Mouse (Mus musculus): Measurements from ENCODE around the gene Olfr822.
"Not testable (repeated sequence)": the region's sequence is repeated elsewhere in the genome, so short reads cannot be mapped to it uniquely, and the experiment has no call there.

Olfr822 gene

DNA sequence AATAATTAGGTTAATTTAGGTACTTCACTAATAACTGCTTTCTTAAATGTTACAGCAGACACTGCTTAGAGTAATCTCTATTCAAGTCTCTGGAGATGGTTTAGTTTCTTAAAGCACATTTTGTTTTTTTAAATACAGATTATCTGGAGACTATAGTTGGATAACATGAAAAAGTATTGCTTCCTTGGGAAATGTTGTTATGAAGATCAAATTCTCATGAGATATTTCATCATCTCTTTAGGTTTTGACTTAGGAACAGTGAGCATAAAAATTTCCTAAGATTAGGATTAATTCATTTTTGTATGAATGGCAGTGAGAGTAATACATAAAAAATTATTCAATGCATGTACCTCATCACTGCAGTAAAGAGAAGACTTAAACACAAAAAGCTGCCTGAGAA is at the start of gene Olfr822:
TSS of gene Olfr822 (plus strand) at position 301 of the 400 bp plus-strand sequence.
- no peak for DNase-seq

DNA sequence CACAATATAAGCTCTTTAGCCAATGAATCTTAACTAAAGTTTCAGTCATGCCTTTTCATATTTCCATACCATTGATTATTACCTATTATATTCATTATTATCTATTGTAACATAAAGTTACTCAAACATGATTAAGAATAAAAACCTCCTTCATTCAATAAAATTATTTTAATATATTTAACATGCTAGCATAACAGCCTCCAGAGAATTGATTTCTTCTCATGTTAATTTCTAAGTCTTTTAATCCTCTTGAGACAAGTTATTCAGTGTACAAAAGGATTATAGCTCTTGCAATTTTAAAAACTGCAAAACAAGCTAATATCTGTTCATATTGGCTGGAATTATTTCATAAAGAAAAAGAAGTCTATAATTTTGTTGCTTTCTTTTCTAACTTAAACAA is 41.0 kb upstream of the Olfr822 start, which contains the start of gene Olfr821:
TSS of gene Olfr821 (plus strand) at position 301 of the 400 bp plus-strand sequence.
- DNase-seq, result no peak

DNA sequence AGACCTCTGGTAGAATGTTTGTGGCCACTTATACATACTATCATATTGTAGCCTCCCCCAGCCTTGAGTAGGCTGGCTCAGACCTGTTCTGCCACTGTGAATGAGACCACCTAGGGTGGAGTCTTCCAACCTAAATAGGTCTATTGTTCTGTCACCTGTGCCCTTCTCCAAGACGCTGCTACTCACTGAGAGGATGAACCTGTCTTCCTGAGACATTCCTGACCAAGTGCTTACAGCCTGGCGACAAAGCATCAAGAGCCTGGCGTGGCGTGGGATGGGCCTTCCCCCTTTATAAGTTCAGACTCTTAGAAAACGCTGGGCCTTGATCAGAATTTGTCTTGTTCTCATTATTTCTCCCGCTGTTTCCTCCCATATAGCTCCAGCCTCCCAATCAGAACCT is 33.9 kb upstream of the Olfr822 start:
- no peak for DNase-seq

DNA sequence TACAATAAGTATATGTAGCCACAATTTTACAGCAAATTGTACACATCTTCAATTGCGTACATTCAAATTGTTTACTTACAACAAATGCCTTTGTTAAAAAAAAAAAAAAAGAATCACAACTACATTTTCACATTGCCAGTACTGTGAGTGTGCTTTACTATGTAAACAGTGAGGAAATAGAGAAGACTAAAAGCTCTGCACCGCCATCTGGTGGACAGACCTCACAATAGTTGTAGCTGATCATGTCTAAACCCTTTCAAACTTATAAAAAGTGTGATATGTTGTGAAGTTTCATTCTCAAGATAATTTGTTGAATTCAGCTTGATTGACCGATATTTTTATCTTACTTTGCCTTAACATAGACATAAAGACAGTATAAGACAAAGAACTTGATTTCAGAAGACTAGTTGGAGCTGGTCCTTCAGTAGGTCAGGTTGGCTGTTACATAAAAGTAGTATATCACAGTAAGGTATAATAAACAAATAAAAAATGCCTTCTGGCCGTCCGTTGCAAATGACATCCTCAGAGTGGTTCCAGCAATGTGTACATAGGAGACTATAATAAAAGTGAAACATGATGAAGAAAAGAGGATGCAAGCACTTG is 21.9 kb downstream of the Olfr822 start:
- DNase-seq, result peak; percentile 78 to 81

DNA sequence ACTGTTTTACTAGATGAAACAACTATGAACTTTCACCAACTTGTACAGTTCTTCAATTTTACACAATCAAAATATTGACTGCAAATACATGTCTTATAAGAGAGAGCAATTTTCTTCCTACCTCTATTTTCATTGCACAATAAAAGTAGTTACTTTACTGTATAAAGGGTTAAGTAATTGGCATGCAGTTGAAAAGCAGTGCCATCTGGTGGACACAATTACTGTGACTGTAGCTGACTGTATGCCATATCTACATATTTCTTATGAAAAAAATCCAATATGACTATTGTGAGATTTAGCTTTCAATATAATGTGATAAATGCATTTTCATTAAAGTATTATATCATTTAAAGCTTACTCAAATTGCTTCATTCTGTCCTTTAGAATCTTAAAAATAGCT is 25.1 kb downstream of the Olfr822 start:
- DNase-seq, result peak; percentile 7 to 11

DNA sequence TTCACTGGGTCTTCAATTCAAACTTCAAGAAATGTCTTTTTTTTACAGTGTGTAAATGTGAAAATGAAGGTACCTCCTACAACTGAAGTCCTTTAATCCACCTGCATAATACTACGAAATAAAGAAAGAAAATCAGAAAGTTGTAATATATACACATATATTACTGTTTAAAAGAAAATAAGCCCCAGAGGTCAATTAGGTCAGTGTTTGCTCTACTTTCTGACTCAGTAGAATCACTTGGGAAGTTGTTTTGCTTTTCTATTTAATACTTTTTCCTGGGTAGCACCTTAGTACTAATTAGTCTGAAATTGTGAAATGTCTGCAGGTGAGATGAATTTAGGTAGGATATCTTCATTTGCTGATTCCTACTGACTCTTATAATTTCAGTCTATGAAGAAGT is 44.3 kb downstream of the Olfr822 start, which contains the start of gene Olfr823:
TSS of gene Olfr823 (minus strand) at position 101 of the 400 bp plus-strand sequence.
- DNase-seq, result not testable (repeated sequence)

DNA sequence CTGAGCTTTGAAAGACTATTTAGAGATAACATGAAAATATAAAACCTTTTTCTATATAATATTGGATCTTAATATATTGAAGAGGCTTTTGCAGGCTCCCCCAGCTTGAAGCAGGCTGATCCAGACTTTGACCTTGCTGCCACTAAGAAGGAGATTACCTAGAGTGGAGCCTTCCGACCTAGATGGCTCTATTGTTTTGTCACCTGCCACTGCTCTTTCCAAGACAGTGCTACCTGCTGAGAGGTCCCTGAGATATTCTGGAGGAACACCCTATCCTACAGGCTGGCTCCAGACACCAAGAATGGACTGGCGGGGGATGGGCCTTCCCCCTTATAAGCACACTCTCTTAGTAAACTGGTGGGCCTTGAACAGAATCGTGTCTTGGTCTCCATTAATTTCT is 45.0 kb downstream of the Olfr822 start:
- DNase-seq, result not testable (repeated sequence)
